Mouse (Mus musculus) urinary bladder, postnatal 10 days (tissue): ENCODE measurements around the gene Kif23.

Experiments used
- DNase-seq: peaks from one replicate; pipeline ENCODE4 v3.0.0; 2022; ENCODE audit warnings: low spot score

Kif23 gene

GRCm38 (mm10) chr9:61946623-61947401, at the start of gene Kif23:
Kif23 (minus strand) TSS chr9:61946774.
- DNase-seq: peak; percentile 92

GRCm38 (mm10) chr9:61991158-61991557, 44.6 kb upstream of the Kif23 start:
- no peak for DNase-seq

GRCm38 (mm10) chr9:61990738-61991137, 44.2 kb upstream of the Kif23 start:
- DNase-seq: no peak

GRCm38 (mm10) chr9:61986055-61986454, 39.5 kb upstream of the Kif23 start:
- DNase-seq: no peak

GRCm38 (mm10) chr9:61985183-61985863, 38.7 kb upstream of the Kif23 start:
- DNase-seq: no peak

GRCm38 (mm10) chr9:61982940-61983620, 36.5 kb upstream of the Kif23 start:
- no peak for DNase-seq

GRCm38 (mm10) chr9:61981876-61982275, 35.3 kb upstream of the Kif23 start:
- DNase-seq: no peak

- no peak for DNase-seq
Observed at GRCm38 (mm10) chr9:61979983-61980382, 33.4 kb upstream of the Kif23 start.

GRCm38 (mm10) chr9:61977258-61977945, 30.8 kb upstream of the Kif23 start:
- no peak for DNase-seq

- no peak for DNase-seq
Observed at GRCm38 (mm10) chr9:61972031-61972430, 25.5 kb upstream of the Kif23 start.

GRCm38 (mm10) chr9:61971045-61971444, 24.5 kb upstream of the Kif23 start:
- no peak for DNase-seq

- DNase-seq: no peak
Observed at GRCm38 (mm10) chr9:61967357-61967756, 20.8 kb upstream of the Kif23 start.

GRCm38 (mm10) chr9:61965987-61966386, 19.4 kb upstream of the Kif23 start:
- no peak for DNase-seq

- DNase-seq: no peak
Observed at GRCm38 (mm10) chr9:61965411-61965930, 18.9 kb upstream of the Kif23 start.

- DNase-seq: no peak
Observed at GRCm38 (mm10) chr9:61963356-61963755, 16.8 kb upstream of the Kif23 start.

GRCm38 (mm10) chr9:61961181-61961580, 14.6 kb upstream of the Kif23 start:
- no peak for DNase-seq

- DNase-seq: no peak
Observed at GRCm38 (mm10) chr9:61960753-61961152, 14.2 kb upstream of the Kif23 start.

GRCm38 (mm10) chr9:61959921-61960569, 13.5 kb upstream of the Kif23 start:
- DNase-seq: no peak

- no peak for DNase-seq
Observed at GRCm38 (mm10) chr9:61954707-61955106, 8.1 kb upstream of the Kif23 start.

GRCm38 (mm10) chr9:61952241-61952640, 5.7 kb upstream of the Kif23 start:
- no peak for DNase-seq
